Mouse (Mus musculus) spleen, postnatal 4 days (tissue): ENCODE results near the gene Rgr.
"Not testable (repeated sequence)": the region's sequence is repeated elsewhere in the genome, so short reads cannot be mapped to it uniquely, and the experiment has no call there.

Experiments used
- DNase-seq, 2 experiments: peaks; one replicate each; pipeline ENCODE4 v3.0.0; 2022; ENCODE audit warnings: low spot score in 2 of 2

Rgr gene

GRCm38 (mm10) chr14:37000780-37001179 is 48.0 kb downstream of the Rgr start:
- DNase-seq: not testable (repeated sequence)

DNA sequence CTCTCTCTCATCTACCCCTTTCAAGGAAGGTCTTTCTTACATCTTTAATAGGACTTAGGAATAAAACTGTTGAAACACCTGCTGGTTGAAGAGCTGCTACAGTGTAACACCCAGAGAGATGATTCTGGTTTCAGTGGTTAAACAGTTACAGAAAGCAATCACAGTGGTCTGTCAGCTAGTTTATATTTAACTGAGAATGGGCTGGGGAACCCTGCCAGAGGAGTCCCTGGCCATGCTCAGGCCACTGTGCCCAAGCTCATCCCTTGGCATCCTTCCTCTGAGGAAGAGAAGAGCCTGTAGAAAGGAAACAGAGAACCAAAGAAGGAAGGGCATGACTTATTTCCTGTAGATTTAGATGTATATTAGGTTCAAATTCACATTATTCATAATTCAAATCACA is 59.0 kb downstream of the Rgr start:
- no peak for DNase-seq

GRCm38 (mm10) chr14:36985693-36986092 is 63.1 kb downstream of the Rgr start:
- no peak for DNase-seq
